Mouse (Mus musculus) kidney, postnatal 4 days (tissue): ENCODE data around the gene Slc26a1.
"Not testable (repeated sequence)": the region's sequence is repeated elsewhere in the genome, so short reads cannot be mapped to it uniquely, and the experiment has no call there.

Source experiments
- DNase-seq, 2 experiments: peaks; one replicate each; pipeline ENCODE4 v3.0.0; 2021; ENCODE audit warnings: mixed read lengths in 2 of 2

The Slc26a1 gene

GRCm38 (mm10) chr5:108655381-108655780 lies 20.0 kb downstream of the Slc26a1 start:
- no peak for DNase-seq

GRCm38 (mm10) chr5:108654444-108654990 lies 20.9 kb downstream of the Slc26a1 start:
- no peak for DNase-seq

- no peak for DNase-seq
Observed at GRCm38 (mm10) chr5:108653341-108653740, 22.0 kb downstream of the Slc26a1 start.

GRCm38 (mm10) chr5:108651823-108652222 lies 23.5 kb downstream of the Slc26a1 start:
- peak; percentile 58 to 69 for DNase-seq

- DNase-seq: no peak
Observed at GRCm38 (mm10) chr5:108651136-108651720, 24.1 kb downstream of the Slc26a1 start.

GRCm38 (mm10) chr5:108650341-108650740 lies 25.0 kb downstream of the Slc26a1 start:
- DNase-seq: no peak

- DNase-seq: no peak
Observed at GRCm38 (mm10) chr5:108648937-108649576, 26.3 kb downstream of the Slc26a1 start.

- DNase-seq: no peak
Observed at GRCm38 (mm10) chr5:108647820-108648465, 27.4 kb downstream of the Slc26a1 start.

- no peak for DNase-seq
Observed at GRCm38 (mm10) chr5:108647311-108647710, 28.1 kb downstream of the Slc26a1 start.

GRCm38 (mm10) chr5:108646343-108646660 lies 29.1 kb downstream of the Slc26a1 start:
- no peak for DNase-seq

- DNase-seq: no peak
Observed at GRCm38 (mm10) chr5:108645651-108646342, 29.6 kb downstream of the Slc26a1 start.

GRCm38 (mm10) chr5:108643674-108644073 lies 31.7 kb downstream of the Slc26a1 start:
- no peak for DNase-seq

GRCm38 (mm10) chr5:108636172-108636571 lies 39.2 kb downstream of the Slc26a1 start:
- DNase-seq: no peak

- DNase-seq: not testable (repeated sequence)
Observed at GRCm38 (mm10) chr5:108634088-108634487, 41.3 kb downstream of the Slc26a1 start.

GRCm38 (mm10) chr5:108633676-108634075 lies 41.7 kb downstream of the Slc26a1 start:
- no peak for DNase-seq

- peak; percentile 93 to 96 for DNase-seq
Observed at GRCm38 (mm10) chr5:108629634-108630483, 45.5 kb downstream of the Slc26a1 start, which contains the start of the genes Gak and Tmem175. Gene Gak (minus strand): TSS chr5:108629755. Gene Tmem175 (plus strand): TSS chr5:108629770.

- DNase-seq: peak in 1 of 2 experiments; percentile 7
Observed at GRCm38 (mm10) chr5:108628891-108629633, 46.3 kb downstream of the Slc26a1 start.

GRCm38 (mm10) chr5:108626050-108626660 lies 49.2 kb downstream of the Slc26a1 start:
- no peak for DNase-seq

GRCm38 (mm10) chr5:108621870-108622269 lies 53.5 kb downstream of the Slc26a1 start:
- no peak for DNase-seq
